Mouse (Mus musculus): ENCODE measurements around the gene Ctnna2. TPM values are rescaled to one million over a fixed set of nuclear protein-coding genes. Genes with fewer than 3 reads are reported as not detected.

The Ctnna2 gene
- polyA plus RNA-seq, 1 experiment = 0.70 TPM

DNA sequence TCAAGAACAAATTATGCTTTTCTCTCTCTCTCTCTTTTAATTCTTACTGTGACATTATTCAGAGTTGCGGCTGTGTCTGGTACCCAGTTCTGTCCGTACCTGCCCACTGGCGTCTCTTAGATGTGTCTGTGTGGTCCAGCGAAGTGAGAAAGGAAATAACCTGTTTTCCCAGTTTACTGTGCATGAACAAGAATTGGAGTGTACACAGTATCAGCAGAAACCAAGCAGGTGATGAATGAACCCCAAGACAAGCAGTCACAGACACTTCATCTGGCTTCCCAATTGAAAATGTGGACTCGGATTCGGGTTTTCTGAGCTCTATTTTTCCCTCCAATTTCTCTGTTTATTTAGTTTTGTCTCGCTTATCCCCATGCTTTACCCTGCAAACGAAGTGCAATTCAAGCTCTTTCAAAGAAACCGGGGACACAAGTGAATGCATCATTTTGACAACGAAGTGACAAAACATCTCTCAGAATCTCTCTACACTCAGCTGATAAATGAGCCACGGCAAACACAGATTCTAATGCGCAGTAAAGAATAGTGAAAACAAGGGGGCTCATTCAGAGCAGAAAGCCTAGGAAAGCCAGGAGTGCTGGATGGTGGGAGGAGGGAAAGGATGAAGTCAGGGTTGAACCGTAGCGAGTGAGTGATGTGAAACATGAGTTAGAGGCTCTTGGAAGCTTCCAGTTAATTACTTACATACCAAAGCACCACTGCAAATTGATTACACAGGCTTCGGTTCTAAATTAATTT lies 442.3 kb downstream of the Ctnna2 start:
- TF ChIP-seq POLR2A (IDR thresholded peaks at IDR 0.05; ENCODE audit: control insufficient read depth, extremely low read depth, insufficient read depth, low read length, poor library complexity) (no peak), CTCF (IDR thresholded peaks at IDR 0.05; ENCODE audit: borderline replicate concordance, control insufficient read depth, extremely low read depth, insufficient read depth, low read length, poor library complexity) (no peak)
- no peak overlapping the region for H3K27ac ChIP-seq (ENCODE audit: control insufficient read depth, insufficient read depth, low read length)
- no peaks in the 10 kb centered on the region for H3K4me1 ChIP-seq (replicated peaks; ENCODE audit: control insufficient read depth, insufficient read depth, low read length)
- no peaks in the 10 kb centered on the region for H3K36me3 ChIP-seq (ENCODE audit: control insufficient read depth, insufficient read depth, low read length)
- no peak for DNase-seq
- WGBS = 85% methylated on average over 15 of the region's 15 CpGs
- no peaks in the 10 kb centered on the region for H3K27me3 ChIP-seq (ENCODE audit: control insufficient read depth, insufficient read depth, low read length)
- no peak overlapping the region for H3K4me3 ChIP-seq (ENCODE audit: control insufficient read depth, insufficient read depth, low read length)

DNA sequence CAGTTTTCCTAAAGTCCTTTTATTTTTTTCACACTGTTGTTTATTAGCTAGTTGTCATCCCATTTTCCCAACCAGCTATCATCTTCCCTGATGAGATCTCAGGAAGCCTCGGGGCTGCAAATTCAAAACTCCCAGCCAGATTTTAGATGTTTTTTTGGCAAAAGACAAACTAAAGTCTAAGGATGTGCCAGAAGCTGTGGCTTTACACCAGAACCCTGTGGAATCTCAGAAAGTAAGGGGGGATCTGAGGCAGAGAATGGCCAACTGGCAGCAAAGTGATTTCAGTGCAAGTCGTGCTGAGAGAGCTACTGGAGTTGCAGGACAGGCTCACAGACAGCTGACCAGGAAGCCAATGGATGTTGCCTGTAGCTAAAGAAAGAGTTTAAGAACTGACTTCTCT lies 451.9 kb downstream of the Ctnna2 start:
- no peak for DNase-seq
- 74% methylated on average over 2 of the region's 2 CpGs for WGBS

DNA sequence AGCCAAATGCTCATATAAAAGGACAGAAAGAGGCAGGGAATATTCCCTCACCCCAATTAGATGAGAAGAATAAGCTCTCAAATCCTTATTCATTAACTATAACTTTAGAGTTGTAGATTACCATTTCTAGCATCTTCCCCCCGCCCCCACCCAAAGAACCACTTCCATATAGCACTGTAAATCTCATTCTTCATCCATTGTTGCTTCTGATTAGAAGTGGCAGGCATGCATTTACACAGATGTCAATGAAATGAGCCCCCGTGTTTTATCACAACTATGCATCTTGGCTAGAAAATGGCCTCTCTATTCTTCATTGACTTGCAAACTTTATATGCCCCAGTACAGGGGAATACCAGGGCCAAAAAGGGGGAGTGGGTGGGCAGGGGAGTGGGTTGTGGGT lies 457.7 kb downstream of the Ctnna2 start:
- H3K4me1 ChIP-seq (replicated peaks; ENCODE audit: control insufficient read depth, insufficient read depth, low read length) = no peaks in the 10 kb centered on the region
- WGBS = 68% methylated on average over 2 of the region's 2 CpGs
- no peak for TF ChIP-seq CTCF (IDR thresholded peaks at IDR 0.05; ENCODE audit: borderline replicate concordance, control insufficient read depth, extremely low read depth, insufficient read depth, low read length, poor library complexity)
- TF ChIP-seq POLR2A (IDR thresholded peaks at IDR 0.05; ENCODE audit: control insufficient read depth, extremely low read depth, insufficient read depth, low read length, poor library complexity) = no peak
- no peaks in the 10 kb centered on the region for H3K36me3 ChIP-seq (ENCODE audit: control insufficient read depth, insufficient read depth, low read length)
- DNase-seq = no peak
- H3K4me3 ChIP-seq (ENCODE audit: control insufficient read depth, insufficient read depth, low read length) = no peak overlapping the region
- no peak overlapping the region for H3K27ac ChIP-seq (ENCODE audit: control insufficient read depth, insufficient read depth, low read length)
- no peaks in the 10 kb centered on the region for H3K27me3 ChIP-seq (ENCODE audit: control insufficient read depth, insufficient read depth, low read length)

More for the DNA sequence above, 451.9 kb downstream of the Ctnna2 start:
- Histone ChIP-seq H3K4me1 (replicated peaks; ENCODE audit: control insufficient read depth, insufficient read depth, low read length) (no peaks in the 10 kb centered on the region), H3K27me3 (ENCODE audit: control insufficient read depth, insufficient read depth, low read length) (no peaks in the 10 kb centered on the region), H3K27ac (ENCODE audit: control insufficient read depth, insufficient read depth, low read length) (no peak overlapping the region), H3K36me3 (ENCODE audit: control insufficient read depth, insufficient read depth, low read length) (no peaks in the 10 kb centered on the region), H3K4me3 (ENCODE audit: control insufficient read depth, insufficient read depth, low read length) (no peak overlapping the region)
- no peak for TF ChIP-seq CTCF (IDR thresholded peaks at IDR 0.05; ENCODE audit: borderline replicate concordance, control insufficient read depth, extremely low read depth, insufficient read depth, low read length, poor library complexity)
- TF ChIP-seq POLR2A (IDR thresholded peaks at IDR 0.05; ENCODE audit: control insufficient read depth, extremely low read depth, insufficient read depth, low read length, poor library complexity) = no peak

DNA sequence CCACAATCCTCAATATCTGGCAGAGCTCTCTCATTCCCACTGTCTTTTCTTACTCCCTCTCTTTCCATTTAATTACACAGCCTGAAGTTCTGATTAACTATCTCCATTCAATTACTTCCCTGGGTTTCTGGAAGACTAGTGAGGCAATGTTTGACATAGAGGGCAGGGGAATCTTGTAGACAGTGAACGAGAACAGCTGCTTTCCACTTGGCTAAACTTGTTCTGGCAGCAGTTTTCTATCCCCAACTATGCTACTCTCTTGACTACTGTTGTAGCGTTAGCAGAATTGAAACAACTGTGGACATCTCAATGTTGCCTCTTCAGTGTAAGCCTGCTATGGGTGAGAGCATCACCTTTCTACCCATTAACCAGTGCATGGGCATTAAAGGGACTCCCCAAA lies 463.0 kb downstream of the Ctnna2 start:
- H3K4me1 ChIP-seq (replicated peaks; ENCODE audit: control insufficient read depth, insufficient read depth, low read length) = no peaks in the 10 kb centered on the region
- no peaks in the 10 kb centered on the region for H3K36me3 ChIP-seq (ENCODE audit: control insufficient read depth, insufficient read depth, low read length)
- 80% methylated on average over 2 of the region's 2 CpGs for WGBS
- H3K27me3 ChIP-seq (ENCODE audit: control insufficient read depth, insufficient read depth, low read length) = no peaks in the 10 kb centered on the region
- DNase-seq = no peak
- H3K27ac ChIP-seq (ENCODE audit: control insufficient read depth, insufficient read depth, low read length) = no peak overlapping the region
- TF ChIP-seq POLR2A (IDR thresholded peaks at IDR 0.05; ENCODE audit: control insufficient read depth, extremely low read depth, insufficient read depth, low read length, poor library complexity) (no peak), CTCF (IDR thresholded peaks at IDR 0.05; ENCODE audit: borderline replicate concordance, control insufficient read depth, extremely low read depth, insufficient read depth, low read length, poor library complexity) (no peak)
- H3K4me3 ChIP-seq (ENCODE audit: control insufficient read depth, insufficient read depth, low read length) = no peak overlapping the region

DNA sequence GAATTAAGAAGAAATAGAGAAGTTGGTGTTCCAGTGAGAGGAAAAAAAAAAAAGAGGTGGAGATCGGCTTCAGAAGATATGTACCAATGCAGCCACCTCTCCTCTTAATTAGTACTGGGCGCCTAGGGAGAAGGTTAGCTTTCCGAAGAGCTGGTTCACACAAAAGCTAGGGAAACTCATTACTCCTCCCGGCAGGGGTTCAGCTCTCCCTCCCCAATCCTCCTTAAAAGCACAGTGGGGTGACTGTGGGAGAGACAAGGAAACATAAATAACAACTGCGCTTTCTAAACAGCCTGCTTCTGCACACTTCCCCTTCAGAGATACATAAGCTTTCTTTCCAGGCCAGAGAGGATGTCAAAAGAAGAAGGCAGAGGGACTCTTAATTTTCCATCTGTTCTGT lies 467.7 kb downstream of the Ctnna2 start:
- no peak for DNase-seq
- Histone ChIP-seq H3K27ac (ENCODE audit: control insufficient read depth, insufficient read depth, low read length) (no peak overlapping the region), H3K4me3 (ENCODE audit: control insufficient read depth, insufficient read depth, low read length) (no peak overlapping the region), H3K27me3 (ENCODE audit: control insufficient read depth, insufficient read depth, low read length) (no peaks in the 10 kb centered on the region), H3K4me1 (replicated peaks; ENCODE audit: control insufficient read depth, insufficient read depth, low read length) (no peaks in the 10 kb centered on the region), H3K36me3 (ENCODE audit: control insufficient read depth, insufficient read depth, low read length) (no peaks in the 10 kb centered on the region)
- 37% methylated on average over 5 of the region's 5 CpGs for WGBS
- TF ChIP-seq POLR2A (IDR thresholded peaks at IDR 0.05; ENCODE audit: control insufficient read depth, extremely low read depth, insufficient read depth, low read length, poor library complexity) = no peak
- TF ChIP-seq CTCF (IDR thresholded peaks at IDR 0.05; ENCODE audit: borderline replicate concordance, control insufficient read depth, extremely low read depth, insufficient read depth, low read length, poor library complexity) = no peak

DNA sequence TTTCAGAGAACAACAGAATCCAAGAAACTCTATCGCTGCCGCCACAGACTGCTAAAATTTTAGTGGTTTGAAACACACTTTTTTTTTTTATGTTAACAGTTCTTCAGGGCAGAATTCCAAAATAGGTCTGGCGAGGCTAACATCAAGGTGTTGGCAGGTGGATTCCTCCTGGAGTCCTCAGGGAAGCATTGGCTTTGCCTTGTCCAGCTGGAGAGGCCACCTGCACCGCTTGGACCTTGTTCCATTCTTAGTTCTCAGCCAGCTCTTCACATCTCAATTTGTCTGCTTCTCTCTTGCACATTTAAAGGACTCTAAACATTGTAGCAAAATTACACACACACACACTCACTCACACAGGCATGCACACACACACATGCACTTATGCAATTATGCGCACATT lies 487.8 kb downstream of the Ctnna2 start:
- TF ChIP-seq CTCF (IDR thresholded peaks at IDR 0.05; ENCODE audit: borderline replicate concordance, control insufficient read depth, extremely low read depth, insufficient read depth, low read length, poor library complexity) (no peak), POLR2A (IDR thresholded peaks at IDR 0.05; ENCODE audit: control insufficient read depth, extremely low read depth, insufficient read depth, low read length, poor library complexity) (no peak)
- 86% methylated on average over 5 of the region's 5 CpGs for WGBS
- H3K4me1 ChIP-seq (replicated peaks; ENCODE audit: control insufficient read depth, insufficient read depth, low read length) = no peaks in the 10 kb centered on the region

More for the DNA sequence above, 487.8 kb downstream of the Ctnna2 start:
- no peak overlapping the region for H3K4me3 ChIP-seq (ENCODE audit: control insufficient read depth, insufficient read depth, low read length)
- H3K27ac ChIP-seq (ENCODE audit: control insufficient read depth, insufficient read depth, low read length) = no peak overlapping the region
- DNase-seq = no peak
- H3K27me3 ChIP-seq (ENCODE audit: control insufficient read depth, insufficient read depth, low read length) = no peaks in the 10 kb centered on the region
- no peaks in the 10 kb centered on the region for H3K36me3 ChIP-seq (ENCODE audit: control insufficient read depth, insufficient read depth, low read length)

Data from thymus, adult 2 months (tissue).